Mouse (Mus musculus): ENCODE results near the gene Gm11037. TPM values are rescaled to one million over a fixed set of nuclear protein-coding genes. Genes with fewer than 3 reads are reported as not detected.

Gm11037 gene
- polyA plus RNA-seq, 1 experiment = not detected

- TF ChIP-seq POLR2A (IDR thresholded peaks at IDR 0.05; ENCODE audit: control insufficient read depth, low read depth, low read length) (no peak), CTCF (IDR thresholded peaks at IDR 0.05; ENCODE audit: control insufficient read depth, insufficient read depth, insufficient replicate concordance, low read depth, low read length) (no peak)
- Histone ChIP-seq H3K4me1 (ENCODE audit: control insufficient read depth, insufficient read depth, low read length) (no peaks in the 10 kb centered on the region; the same call in 1 of the 2 replicates), H3K27ac (ENCODE audit: control insufficient read depth, insufficient read depth, low read depth, low read length) (no peak overlapping the region), H3K27me3 (ENCODE audit: control insufficient read depth, insufficient read depth, low read length) (no peaks in the 10 kb centered on the region), H3K4me3 (ENCODE audit: control insufficient read depth, low read depth, low read length) (no peak overlapping the region), H3K36me3 (ENCODE audit: control insufficient read depth, insufficient read depth, low read length) (peaks cover 2% of the 10 kb centered on the region)
Measured at GRCm38 (mm10) chr2:131149254-131149578, 15.9 kb downstream of the Gm11037 start.

GRCm38 (mm10) chr2:131152166-131152730, 19.0 kb downstream of the Gm11037 start:
- Histone ChIP-seq H3K4me1 (ENCODE audit: control insufficient read depth, insufficient read depth, low read length) (no peaks in the 10 kb centered on the region), H3K36me3 (ENCODE audit: control insufficient read depth, insufficient read depth, low read length) (peaks cover 6% of the 10 kb centered on the region), H3K27ac (ENCODE audit: control insufficient read depth, insufficient read depth, low read depth, low read length) (no peak overlapping the region), H3K4me3 (ENCODE audit: control insufficient read depth, low read depth, low read length) (no peak overlapping the region), H3K27me3 (ENCODE audit: control insufficient read depth, insufficient read depth, low read length) (no peaks in the 10 kb centered on the region)
- TF ChIP-seq POLR2A (IDR thresholded peaks at IDR 0.05; ENCODE audit: control insufficient read depth, low read depth, low read length) = no peak
- TF ChIP-seq CTCF (IDR thresholded peaks at IDR 0.05; ENCODE audit: control insufficient read depth, insufficient read depth, insufficient replicate concordance, low read depth, low read length) = no peak

- Histone ChIP-seq H3K27ac (ENCODE audit: control insufficient read depth, insufficient read depth, low read depth, low read length) (no peak overlapping the region), H3K4me1 (ENCODE audit: control insufficient read depth, insufficient read depth, low read length) (peaks cover 5% of the 10 kb centered on the region), H3K4me3 (ENCODE audit: control insufficient read depth, low read depth, low read length) (no peak overlapping the region), H3K36me3 (ENCODE audit: control insufficient read depth, insufficient read depth, low read length) (peaks cover 6% of the 10 kb centered on the region), H3K27me3 (ENCODE audit: control insufficient read depth, insufficient read depth, low read length) (no peaks in the 10 kb centered on the region)
- TF ChIP-seq POLR2A (IDR thresholded peaks at IDR 0.05; ENCODE audit: control insufficient read depth, low read depth, low read length) = no peak
- no peak for TF ChIP-seq CTCF (IDR thresholded peaks at IDR 0.05; ENCODE audit: control insufficient read depth, insufficient read depth, insufficient replicate concordance, low read depth, low read length)
Measured at GRCm38 (mm10) chr2:131154036-131154435, 20.7 kb downstream of the Gm11037 start.

- no peaks in the 10 kb centered on the region for H3K27me3 ChIP-seq (ENCODE audit: control insufficient read depth, insufficient read depth, low read length)
- H3K27ac ChIP-seq (ENCODE audit: control insufficient read depth, insufficient read depth, low read depth, low read length) = peak overlapping the region; percentile 75
- peak overlapping the region; percentile 82 for H3K4me3 ChIP-seq (ENCODE audit: control insufficient read depth, low read depth, low read length)
- H3K4me1 ChIP-seq (ENCODE audit: control insufficient read depth, insufficient read depth, low read length) = peaks cover 9% of the 10 kb centered on the region
- H3K36me3 ChIP-seq (ENCODE audit: control insufficient read depth, insufficient read depth, low read length) = peaks cover 6% of the 10 kb centered on the region
- TF ChIP-seq CTCF (IDR thresholded peaks at IDR 0.05; ENCODE audit: control insufficient read depth, insufficient read depth, insufficient replicate concordance, low read depth, low read length) = no peak
- TF ChIP-seq POLR2A (IDR thresholded peaks at IDR 0.05; ENCODE audit: control insufficient read depth, low read depth, low read length) = no peak
Measured at GRCm38 (mm10) chr2:131156987-131157386, 23.7 kb downstream of the Gm11037 start.

- no peaks in the 10 kb centered on the region for H3K27me3 ChIP-seq (ENCODE audit: control insufficient read depth, insufficient read depth, low read length)
- H3K4me1 ChIP-seq (ENCODE audit: control insufficient read depth, insufficient read depth, low read length) = peaks cover 9% of the 10 kb centered on the region
- H3K27ac ChIP-seq (ENCODE audit: control insufficient read depth, insufficient read depth, low read depth, low read length) = peak overlapping the region; percentile 95
- peaks cover 3% of the 10 kb centered on the region for H3K36me3 ChIP-seq (ENCODE audit: control insufficient read depth, insufficient read depth, low read length)
- TF ChIP-seq CTCF (IDR thresholded peaks at IDR 0.05; ENCODE audit: control insufficient read depth, insufficient read depth, insufficient replicate concordance, low read depth, low read length) = no peak
- peak; percentile 40; the same call in 1 of the 2 replicates for TF ChIP-seq POLR2A (IDR thresholded peaks at IDR 0.05; ENCODE audit: control insufficient read depth, low read depth, low read length)
- peak overlapping the region; percentile 92 for H3K4me3 ChIP-seq (ENCODE audit: control insufficient read depth, low read depth, low read length)
Measured at GRCm38 (mm10) chr2:131159491-131159910, 26.2 kb downstream of the Gm11037 start.

- H3K4me3 ChIP-seq (ENCODE audit: control insufficient read depth, low read depth, low read length) = peak within 1 kb of the TSS; percentile 92
- peaks cover 9% of the 10 kb centered on the region for H3K4me1 ChIP-seq (ENCODE audit: control insufficient read depth, insufficient read depth, low read length)
- no peaks in the 10 kb centered on the region for H3K27me3 ChIP-seq (ENCODE audit: control insufficient read depth, insufficient read depth, low read length)
- peaks cover 2% of the 10 kb centered on the region for H3K36me3 ChIP-seq (ENCODE audit: control insufficient read depth, insufficient read depth, low read length)
- peak; percentile 95 for TF ChIP-seq POLR2A (IDR thresholded peaks at IDR 0.05; ENCODE audit: control insufficient read depth, low read depth, low read length)
- TF ChIP-seq CTCF (IDR thresholded peaks at IDR 0.05; ENCODE audit: control insufficient read depth, insufficient read depth, insufficient replicate concordance, low read depth, low read length) = no peak; the same call in 1 of the 2 replicates
- H3K27ac ChIP-seq (ENCODE audit: control insufficient read depth, insufficient read depth, low read depth, low read length) = peak within 1 kb of the TSS; percentile 99
Measured at GRCm38 (mm10) chr2:131159938-131160581, 26.8 kb downstream of the Gm11037 start, which contains the start of gene 1700037H04Rik. TSS of gene 1700037H04Rik (minus strand) at chr2:131160081.

GRCm38 (mm10) chr2:131160671-131161111, 27.4 kb downstream of the Gm11037 start:
- H3K4me1 ChIP-seq (ENCODE audit: control insufficient read depth, insufficient read depth, low read length) = peaks cover 9% of the 10 kb centered on the region
- H3K4me3 ChIP-seq (ENCODE audit: control insufficient read depth, low read depth, low read length) = peak overlapping the region; percentile 92
- peaks cover 2% of the 10 kb centered on the region for H3K36me3 ChIP-seq (ENCODE audit: control insufficient read depth, insufficient read depth, low read length)
- peak overlapping the region; percentile 99 for H3K27ac ChIP-seq (ENCODE audit: control insufficient read depth, insufficient read depth, low read depth, low read length)
- TF ChIP-seq CTCF (IDR thresholded peaks at IDR 0.05; ENCODE audit: control insufficient read depth, insufficient read depth, insufficient replicate concordance, low read depth, low read length) = no peak
- TF ChIP-seq POLR2A (IDR thresholded peaks at IDR 0.05; ENCODE audit: control insufficient read depth, low read depth, low read length) = no peak
- no peaks in the 10 kb centered on the region for H3K27me3 ChIP-seq (ENCODE audit: control insufficient read depth, insufficient read depth, low read length)

Measured in testis, adult 2 months (tissue).